In genomic region chr13:73331736-73332135, GRCm38 (mm10) we compare ENCODE assay signal across 8 mouse cellular contexts. TPM values are rescaled to one million over a fixed set of nuclear protein-coding genes. Genes with fewer than 3 reads are reported as not detected.
A peak's percentile ranks its signal among the peaks of the same experiment; 100 is the strongest.
DNase-seq lines count a peak whose midpoint lies in the region; ATAC-seq and TF ChIP-seq lines count a peak whose summit lies in the region.

No protein-coding gene starts in this region.

- no peaks in the 10 kb centered on the region for H3K36me3 ChIP-seq in embryonic facial prominence, embryonic 11.5 days (replicated peaks; ENCODE audit: control insufficient read depth, insufficient read depth, low read depth, low read length)
- no peaks in the 10 kb centered on the region for H3K36me3 ChIP-seq in hindbrain, embryonic 16.5 days (ENCODE audit: control insufficient read depth, insufficient read depth, low read length)
- H3K36me3 ChIP-seq in myocyte (ENCODE audit: control insufficient read depth, insufficient read depth) = peaks cover 1% of the 10 kb centered on the region

- TF ChIP-seq CTCF in layer of hippocampus, adult 2 months (conservative IDR thresholded peaks at IDR 0.05) = no peak

- H3K27ac ChIP-seq in layer of hippocampus, adult 2 months = peak overlapping the region; percentile 94; the same call in 1 of the 2 replicates
- H3K27ac ChIP-seq in embryonic facial prominence, embryonic 11.5 days (replicated peaks; ENCODE audit: low read depth, low read length) = no peak overlapping the region
- H3K27ac ChIP-seq in hindbrain, embryonic 16.5 days (ENCODE audit: low read depth, low read length) = no peak overlapping the region

- H3K4me2 ChIP-seq in embryonic facial prominence, embryonic 11.5 days (ENCODE audit: low read depth, low read length) = peak overlapping the region; percentile 91
- H3K4me2 ChIP-seq in hindbrain, embryonic 16.5 days (ENCODE audit: low read length) = peak overlapping the region; percentile 96
- peak overlapping the region; percentile 86 for H3K4me2 ChIP-seq in myocyte (ENCODE audit: low read depth)

- peak overlapping the region; percentile 93 for H3K4me3 ChIP-seq in layer of hippocampus, adult 2 months
- H3K4me3 ChIP-seq in embryonic facial prominence, embryonic 11.5 days (ENCODE audit: low read depth, low read length) = peak overlapping the region; percentile 84
- H3K4me3 ChIP-seq in hindbrain, embryonic 16.5 days (ENCODE audit: low read length) = peak overlapping the region; percentile 92
- H3K4me3 ChIP-seq in myocyte = peak overlapping the region; percentile 52

- H3ac ChIP-seq in myocyte (ENCODE audit: control insufficient read depth, insufficient read length) = peak overlapping the region; percentile 44

- no peaks in the 10 kb centered on the region for H3K9me3 ChIP-seq in embryonic facial prominence, embryonic 11.5 days (replicated peaks; ENCODE audit: control insufficient read depth, low read length)
- no peaks in the 10 kb centered on the region for H3K9me3 ChIP-seq in hindbrain, embryonic 16.5 days (ENCODE audit: control insufficient read depth, low read length)

- 73% methylated on average over 3 of the region's 3 CpGs for WGBS in embryonic facial prominence, embryonic 11.5 days
- WGBS in hindbrain, embryonic 16.5 days = 67% methylated on average over 3 of the region's 3 CpGs

- DNase-seq in layer of hippocampus, adult 2 months (ENCODE audit: low spot score in 2 of 2) = no peak
- no peak for DNase-seq in layer of hippocampus, postnatal 36 days
- DNase-seq in embryonic facial prominence, embryonic 11.5 days (ENCODE audit: low spot score) = no peak
- DNase-seq in frontal cortex, postnatal 36 days (ENCODE audit: low spot score in 2 of 2) = no peak
- DNase-seq in lung, adult 18-20 months = no peak
- DNase-seq in adrenal gland, adult 8-10 months = no peak

- H3K79me2 ChIP-seq in myocyte (ENCODE audit: control insufficient read depth, insufficient read depth) = peaks cover 14% of the 10 kb centered on the region

- ATAC-seq in embryonic facial prominence, embryonic 11.5 days (replicated peaks; ENCODE audit: insufficient number of reproducible peaks, low FRiP score, low TSS enrichment, low read depth) = no peak
- no peak for ATAC-seq in hindbrain, embryonic 16.5 days

- H3K27me3 ChIP-seq in embryonic facial prominence, embryonic 11.5 days (ENCODE audit: control insufficient read depth, insufficient read depth, low read length) = no peaks in the 10 kb centered on the region
- H3K27me3 ChIP-seq in hindbrain, embryonic 16.5 days (replicated peaks; ENCODE audit: control insufficient read depth, insufficient read depth, low read length) = no peaks in the 10 kb centered on the region
- H3K27me3 ChIP-seq in myocyte (ENCODE audit: control insufficient read depth, insufficient read depth, insufficient read length) = no peaks in the 10 kb centered on the region

- H3K4me1 ChIP-seq in embryonic facial prominence, embryonic 11.5 days (ENCODE audit: control insufficient read depth, insufficient read depth, low read length) = no peaks in the 10 kb centered on the region
- H3K4me1 ChIP-seq in hindbrain, embryonic 16.5 days (ENCODE audit: control insufficient read depth, insufficient read depth, low read depth, low read length) = peaks cover 19% of the 10 kb centered on the region

- no peak for TF ChIP-seq POLR2A in myocyte (IDR thresholded peaks at IDR 0.05; ENCODE audit: insufficient read length, low read depth)

- H3K9ac ChIP-seq in embryonic facial prominence, embryonic 11.5 days (replicated peaks; ENCODE audit: low read length) = peak overlapping the region; percentile 90
- H3K9ac ChIP-seq in hindbrain, embryonic 16.5 days (ENCODE audit: low read depth, low read length) = peak overlapping the region; percentile 91

TF ChIP-seq in myocyte, 11 proteins besides CTCF, POLR2A, EP300 and RAD21:
- TF ChIP-seq MYOG (IDR thresholded peaks at IDR 0.05; ENCODE audit: control insufficient read depth in 1 of 3, insufficient read depth in 1 of 3, insufficient read length in 2 of 3, low read depth in 2 of 3) (no peak), POLR2AphosphoS2 (IDR thresholded peaks at IDR 0.05; ENCODE audit: insufficient read length, low read depth) (no peak), MYOD1 (IDR thresholded peaks at IDR 0.05; ENCODE audit: control insufficient read depth in 1 of 3, insufficient read length in 2 of 3, low read depth in 2 of 3) (no peak), REST (IDR thresholded peaks at IDR 0.05; ENCODE audit: insufficient read depth, insufficient read length) (no peak), SRF (IDR thresholded peaks at IDR 0.05; ENCODE audit: control insufficient read depth, insufficient read length, low read depth) (no peak), E2F4 (IDR thresholded peaks at IDR 0.05; ENCODE audit: insufficient read depth) (no peak), MAX (IDR thresholded peaks at IDR 0.05; ENCODE audit: low read depth) (no peak), TCF3 (IDR thresholded peaks at IDR 0.05; ENCODE audit: insufficient read length, low read depth) (no peak), CEBPB (IDR thresholded peaks at IDR 0.05; ENCODE audit: insufficient read depth, poor library complexity, severe bottlenecking) (no peak), USF1 (IDR thresholded peaks at IDR 0.05; ENCODE audit: low read depth) (no peak), TCF12 (IDR thresholded peaks at IDR 0.05; ENCODE audit: insufficient read depth, poor library complexity, severe bottlenecking) (no peak)

RNA-seq across cellular contexts. Expression of gene Ndufs6, which starts 3.4 kb away (rescaled TPM):
- total RNA-seq in layer of hippocampus, adult 2 months (2021) = 100 to 1,000 TPM; 156 to 172 TPM
- total RNA-seq in layer of hippocampus, postnatal 36 days (2021) = 100 to 1,000 TPM; 170 to 174 TPM
- 337 and 377 TPM in 2 replicates for polyA plus RNA-seq in embryonic facial prominence, embryonic 11.5 days (2014; fragmentation: Nextera tagmentation; extraction: Ambion mirVana)
- 415 and 483 TPM in 2 replicates for polyA plus RNA-seq in hindbrain, embryonic 16.5 days (2015; fragmentation: Nextera tagmentation; extraction: Ambion mirVana)
- polyA plus RNA-seq in myocyte (2012; fragmentation: generic; extraction: Trizol) = 254 TPM
- total RNA-seq in adrenal gland, adult 8-10 months (2022) = 100 to 1,000 TPM; 147 to 232 (median 199) TPM

RNA-seq across cellular contexts. Expression of gene Mrpl36, which starts 3.4 kb away (rescaled TPM):
- total RNA-seq in layer of hippocampus, adult 2 months (2021) = 10 to 100 TPM; 34.3 to 40.8 TPM
- total RNA-seq in layer of hippocampus, postnatal 36 days (2021) = 10 to 100 TPM; 35.2 to 42.5 TPM
- polyA plus RNA-seq in embryonic facial prominence, embryonic 11.5 days (2014; fragmentation: Nextera tagmentation; extraction: Ambion mirVana) = 125 and 126 TPM in 2 replicates
- polyA plus RNA-seq in hindbrain, embryonic 16.5 days (2015; fragmentation: Nextera tagmentation; extraction: Ambion mirVana) = 72.4 and 80.5 TPM in 2 replicates
- 79.8 TPM for polyA plus RNA-seq in myocyte (2012; fragmentation: generic; extraction: Trizol)
- total RNA-seq in adrenal gland, adult 8-10 months (2022) = 10 to 100 TPM; 58.8 to 75.6 (median 65.2) TPM
